Mouse (Mus musculus) stomach, embryonic 14.5 days (tissue): ENCODE data around the gene Lrrc32. TPM values are rescaled to one million over a fixed set of nuclear protein-coding genes. Genes with fewer than 3 reads are reported as not detected.

Experiments
- ATAC-seq: fragments of 200-750 bp; cut with Nextera tagmentation; 2 replicates; pipeline ENCODE4 v1.8.0; 2017; ENCODE audit warnings: low read depth, moderate TSS enrichment; ENCODE audit not compliant: insufficient number of reproducible peaks, insufficient read depth, low FRiP score
- H3K27ac ChIP-seq: fragments of 300-500 bp; sonication (generic); 2 replicates; pipeline ENCODE4 v1.5.1; 2014; ENCODE audit warnings: mild to moderate bottlenecking, low read length, moderate library complexity, mixed read lengths
- H3K27me3 ChIP-seq: fragments of 300-500 bp; sonication (generic); 2 replicates; pipeline ENCODE4 v1.6.1; 2014; ENCODE audit warnings: low read length, control low read depth, mixed read lengths; ENCODE audit not compliant: control insufficient read depth, insufficient read depth
- H3K36me3 ChIP-seq: fragments of 300-500 bp; sonication (generic); 2 replicates; pipeline ENCODE4 v1.6.1; 2014; ENCODE audit warnings: mild to moderate bottlenecking, control low read depth, low read length, moderate library complexity, mixed read lengths; ENCODE audit not compliant: control insufficient read depth, insufficient read depth
- H3K4me1 ChIP-seq: fragments of 300-500 bp; sonication (generic); 2 replicates; pipeline ENCODE4 v1.6.1; 2014; ENCODE audit warnings: low read length, control low read depth, mixed read lengths; ENCODE audit not compliant: control insufficient read depth, insufficient read depth
- H3K4me2 ChIP-seq: fragments of 300-500 bp; sonication (generic); replicated peaks from 2 replicates; pipeline ENCODE4 v1.6.1; 2014; ENCODE audit warnings: low read depth, low read length, control low read depth
- H3K4me3 ChIP-seq: fragments of 300-500 bp; sonication (generic); 2 replicates; pipeline ENCODE4 v1.5.1; 2014; ENCODE audit warnings: low read depth, low read length, control low read depth
- H3K9ac ChIP-seq: fragments of 300-500 bp; sonication (generic); replicated peaks from 2 replicates; pipeline ENCODE4 v1.6.1; 2014; ENCODE audit warnings: low read depth, mild to moderate bottlenecking, control low read depth, low read length, moderate library complexity, mixed read lengths
- H3K9me3 ChIP-seq: fragments of 300-500 bp; sonication (generic); 2 replicates; pipeline ENCODE4 v1.6.1; 2016; ENCODE audit warnings: low read depth, low read length, control low read depth; ENCODE audit not compliant: control insufficient read depth
- WGBS: fragments of 180-500 bp; shearing (Covaris S2); extraction: QIAGEN DNeasy Blood & Tissue Kit; methylation state at CpG from one replicate; pipeline ENCODE4 v1.1.7; 2014; 5-methylcytosine and 5-hydroxymethylcytosine counted together
- polyA plus RNA-seq: library from polyadenylated mRNA; unstranded; fragments of >200 nt; fragmentation: Nextera tagmentation; extraction: Ambion mirVana; gene quantifications from 2 replicates; pipeline ENCODE4 v1.2.1, GENCODE M21; 2014

Gene Lrrc32
- polyA plus RNA-seq, 1 experiment from 2014 or later: 12.4 TPM

DNA sequence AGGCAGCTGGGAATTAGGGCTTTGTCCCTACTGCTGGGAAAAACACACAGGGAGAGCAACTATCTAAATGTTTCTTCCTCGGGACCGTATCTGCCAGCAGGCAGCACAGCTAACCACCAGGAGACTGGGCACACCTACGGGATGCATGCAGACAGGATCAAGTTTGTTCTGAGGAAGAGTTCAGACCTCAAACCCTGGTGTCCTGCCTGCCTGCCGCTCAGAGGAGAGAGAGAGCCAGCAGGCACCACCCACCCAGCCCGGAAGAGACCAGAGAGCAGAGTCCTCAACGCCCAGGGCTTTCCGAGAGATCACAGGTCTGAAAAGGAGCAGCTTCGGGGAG lies 5.8 kb upstream of the Lrrc32 start:
- no peak overlapping the region for H3K4me2 ChIP-seq
- ATAC-seq: no peak
- peaks cover 19% of the 10 kb centered on the region; the same call in 1 of the 2 replicates for H3K4me1 ChIP-seq
- H3K9me3 ChIP-seq: no peaks in the 10 kb centered on the region
- H3K27ac ChIP-seq: peak overlapping the region; percentile 77; the same call in 1 of the 2 replicates
- H3K4me3 ChIP-seq: no peak overlapping the region
- H3K36me3 ChIP-seq: no peaks in the 10 kb centered on the region
- no peaks in the 10 kb centered on the region for H3K27me3 ChIP-seq
- WGBS: 31% methylated on average over 8 of the region's 8 CpGs
- H3K9ac ChIP-seq: no peak overlapping the region

DNA sequence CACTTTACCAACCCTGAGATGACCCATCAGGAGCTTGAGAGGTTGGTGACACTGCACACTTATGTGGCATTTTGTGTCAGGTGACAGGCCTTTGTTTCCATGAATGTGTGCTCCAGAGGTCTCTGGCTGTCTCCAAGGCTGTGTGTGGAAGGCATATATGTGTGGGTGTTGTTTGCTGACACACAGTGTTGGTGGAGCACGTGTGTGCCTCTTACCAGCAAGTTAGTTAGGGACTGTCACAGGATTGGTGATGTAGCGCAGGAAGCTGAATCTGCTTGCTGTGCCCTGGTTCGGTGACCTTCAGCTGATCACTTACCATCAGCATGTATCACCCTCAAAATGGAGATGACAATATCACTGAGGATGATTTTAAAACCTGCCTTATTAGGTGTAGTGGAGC lies 4.2 kb upstream of the Lrrc32 start:
- WGBS: 88% methylated on average over 3 of the region's 3 CpGs
- Histone ChIP-seq H3K4me1 (peaks cover 24% of the 10 kb centered on the region; the same call in 1 of the 2 replicates), H3K27ac (no peak overlapping the region), H3K9ac (no peak overlapping the region), H3K4me2 (no peak overlapping the region), H3K4me3 (no peak overlapping the region), H3K9me3 (no peaks in the 10 kb centered on the region), H3K27me3 (no peaks in the 10 kb centered on the region), H3K36me3 (no peaks in the 10 kb centered on the region)
- ATAC-seq: no peak

DNA sequence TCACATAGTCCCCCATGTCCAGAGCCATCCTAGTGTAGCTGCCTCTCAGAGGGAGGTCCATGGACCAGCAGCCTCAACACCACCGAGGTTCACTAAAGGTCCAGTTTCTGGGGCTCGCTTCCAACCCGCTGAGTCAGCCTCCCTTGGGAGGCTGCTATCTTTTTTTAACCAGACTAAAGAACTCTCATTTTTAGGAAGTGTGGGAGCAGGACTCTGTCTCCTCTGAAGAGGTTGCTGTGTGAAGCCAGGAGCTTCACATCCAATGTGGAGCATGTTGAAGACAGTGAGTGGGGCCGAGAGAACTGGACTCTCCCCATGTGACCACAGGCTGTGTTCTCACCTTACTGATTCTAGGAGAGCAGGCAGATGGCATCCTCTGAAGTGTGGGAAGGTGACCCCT lies 3.6 kb upstream of the Lrrc32 start:
- no peak overlapping the region for H3K4me2 ChIP-seq
- peaks cover 24% of the 10 kb centered on the region; the same call in 1 of the 2 replicates for H3K4me1 ChIP-seq
- H3K9me3 ChIP-seq: no peaks in the 10 kb centered on the region
- no peak overlapping the region for H3K4me3 ChIP-seq
- H3K27me3 ChIP-seq: no peaks in the 10 kb centered on the region
- WGBS: 77% methylated on average over 4 of the region's 4 CpGs
- no peaks in the 10 kb centered on the region for H3K36me3 ChIP-seq
- no peak overlapping the region for H3K27ac ChIP-seq
- no peak for ATAC-seq
- H3K9ac ChIP-seq: no peak overlapping the region

DNA sequence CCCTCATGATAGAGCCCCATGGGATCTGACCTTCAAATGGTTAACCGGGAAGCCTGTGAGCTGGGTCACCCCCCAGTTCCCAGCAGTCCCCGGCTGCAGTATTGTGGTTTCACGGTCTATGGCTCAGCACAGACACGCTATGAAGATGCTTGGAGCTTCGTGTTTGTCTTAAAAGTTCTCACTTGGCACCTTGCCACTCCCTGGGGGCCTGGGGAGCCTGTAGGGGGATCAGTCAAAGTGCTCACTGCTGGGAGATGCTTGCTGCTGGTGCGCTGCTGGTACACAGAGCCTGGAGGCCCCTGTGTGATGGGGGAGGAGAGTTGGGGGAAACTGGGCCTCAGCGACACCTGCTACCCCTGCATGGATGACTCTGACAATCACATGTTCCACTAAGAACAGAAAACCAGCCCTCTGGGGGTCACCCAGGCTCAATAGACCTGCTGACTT lies 2.6 kb upstream of the Lrrc32 start:
- H3K27me3 ChIP-seq: no peaks in the 10 kb centered on the region
- no peak overlapping the region for H3K27ac ChIP-seq
- H3K9me3 ChIP-seq: no peaks in the 10 kb centered on the region
- H3K36me3 ChIP-seq: no peaks in the 10 kb centered on the region
- peaks cover 27% of the 10 kb centered on the region; the same call in 1 of the 2 replicates for H3K4me1 ChIP-seq
- no peak overlapping the region for H3K4me3 ChIP-seq
- H3K9ac ChIP-seq: no peak overlapping the region
- 41% methylated on average over 7 of the region's 7 CpGs for WGBS
- no peak for ATAC-seq
- no peak overlapping the region for H3K4me2 ChIP-seq

DNA sequence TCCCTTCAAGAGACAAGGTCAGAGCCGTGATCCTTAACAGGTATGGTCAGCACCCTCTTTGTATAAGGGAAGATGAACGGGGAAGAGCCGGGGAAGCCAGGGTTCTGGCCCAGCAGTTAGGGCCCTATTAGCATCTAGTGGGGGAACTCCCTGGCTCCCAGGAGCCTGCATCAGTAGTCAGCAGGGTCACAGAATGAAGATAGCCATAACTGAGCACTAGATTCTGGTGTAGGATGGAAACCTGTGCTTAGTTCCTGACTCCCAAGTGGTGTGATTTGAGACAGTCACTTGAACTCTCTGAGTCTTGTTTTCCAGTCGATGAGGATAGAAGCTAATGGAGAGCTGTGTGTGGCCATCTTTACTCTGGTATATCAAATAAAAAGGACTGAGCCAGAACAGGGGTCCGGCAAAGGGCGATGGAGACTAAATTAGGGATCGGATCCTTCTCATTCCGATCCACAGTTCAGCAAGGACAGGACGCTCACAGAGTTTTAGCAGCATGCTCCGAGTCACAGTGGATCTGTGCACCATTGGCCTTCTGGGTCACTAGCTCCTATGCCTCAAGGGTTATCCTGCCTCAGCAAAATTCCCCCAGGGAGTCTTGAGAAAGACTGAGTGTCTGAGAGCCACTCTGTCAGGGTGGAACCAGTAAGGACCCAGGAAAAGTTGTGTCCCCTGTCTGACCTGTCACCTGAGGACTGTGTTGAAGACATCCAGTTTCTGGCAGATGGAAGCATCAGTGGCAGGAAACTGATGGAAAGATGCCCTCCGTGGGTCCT lies 1.7 kb upstream of the Lrrc32 start:
- Histone ChIP-seq H3K27ac (no peak overlapping the region), H3K27me3 (no peaks in the 10 kb centered on the region), H3K4me1 (peaks cover 27% of the 10 kb centered on the region; the same call in 1 of the 2 replicates), H3K4me3 (no peak overlapping the region), H3K9me3 (no peaks in the 10 kb centered on the region), H3K9ac (no peak overlapping the region), H3K4me2 (no peak overlapping the region), H3K36me3 (no peaks in the 10 kb centered on the region)
- WGBS: 87% methylated on average over 11 of the region's 11 CpGs
- ATAC-seq: no peak

DNA sequence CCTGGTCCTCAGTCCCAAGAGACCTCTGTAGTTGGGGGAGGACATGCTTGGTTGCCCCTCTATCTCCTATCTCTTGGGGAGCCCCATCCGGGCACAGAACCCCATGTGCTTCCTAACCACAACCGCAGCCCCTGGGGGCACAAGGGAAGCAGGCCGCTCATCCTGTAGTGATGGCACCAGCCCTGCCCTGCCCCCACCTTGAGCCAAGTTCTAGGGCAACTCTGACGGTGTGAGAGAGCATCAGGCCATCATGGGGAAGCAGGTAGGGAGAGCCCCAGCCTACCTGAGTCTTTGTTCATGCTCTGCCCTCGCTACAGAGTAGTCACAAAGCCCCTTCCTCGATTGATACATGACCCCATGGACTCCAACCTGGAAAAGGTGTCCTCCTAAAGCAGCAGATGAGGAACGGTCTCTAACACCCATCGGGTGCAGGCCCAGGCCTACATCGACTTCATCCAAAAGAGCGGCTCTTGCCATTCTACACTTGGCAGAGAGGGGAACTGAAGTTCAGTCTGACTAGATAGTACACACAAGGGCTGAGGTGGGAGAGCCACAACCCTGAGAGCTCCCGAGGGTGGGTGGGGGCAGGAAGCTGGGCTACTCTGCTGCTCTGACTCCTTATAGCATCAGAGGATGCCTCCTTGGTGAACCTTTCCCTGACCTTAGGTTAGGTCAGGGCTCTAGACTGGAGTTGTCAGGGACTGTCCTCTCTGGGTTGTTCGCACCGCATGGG lies 519 bp upstream of the Lrrc32 start:
- 90% methylated on average over 13 of the region's 13 CpGs for WGBS
- Histone ChIP-seq H3K9ac (no peak overlapping the region), H3K9me3 (no peaks in the 10 kb centered on the region), H3K4me3 (no peak overlapping the region), H3K27ac (no peak overlapping the region), H3K36me3 (no peaks in the 10 kb centered on the region; the same call in 1 of the 2 replicates), H3K4me1 (peaks cover 22% of the 10 kb centered on the region), H3K4me2 (peak overlapping the region; percentile 81; the same call in 1 of the 2 replicates), H3K27me3 (no peaks in the 10 kb centered on the region)
- ATAC-seq: no peak

DNA sequence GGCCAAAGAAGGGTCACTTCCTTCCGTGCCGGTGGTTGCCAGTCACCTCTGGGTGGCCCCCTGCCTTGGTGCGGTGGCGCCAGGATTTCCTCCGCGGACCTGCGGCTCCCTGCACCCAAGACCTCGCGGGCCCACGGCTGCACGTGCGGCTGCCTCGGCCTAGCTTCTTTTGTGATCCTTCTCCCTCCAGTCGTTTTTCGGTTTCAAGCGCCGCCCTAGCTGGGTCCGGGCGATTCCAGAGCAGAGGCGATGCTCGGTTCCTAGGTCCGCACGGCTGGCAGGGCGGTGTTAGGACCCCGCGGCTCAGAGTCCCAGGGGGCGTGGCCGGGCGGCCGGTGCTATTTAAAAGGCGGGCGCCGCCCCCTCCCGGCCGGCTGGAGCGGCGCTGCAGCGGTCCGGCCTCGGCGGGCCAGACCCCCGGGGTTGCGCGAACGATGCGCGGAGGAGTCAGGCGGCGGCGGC lies 571 bp downstream of the Lrrc32 start:
- Histone ChIP-seq H3K9ac (peak overlapping the region; percentile 45; the same call in 1 of the 2 replicates), H3K27ac (0 out of 2 replicates have a peak overlapping the region, but pooled peaks have one; percentile 21), H3K36me3 (no peaks in the 10 kb centered on the region; the same call in 1 of the 2 replicates), H3K4me3 (peak overlapping the region; percentile 39), H3K27me3 (no peaks in the 10 kb centered on the region), H3K4me2 (peak overlapping the region; percentile 81), H3K4me1 (peaks cover 27% of the 10 kb centered on the region), H3K9me3 (no peaks in the 10 kb centered on the region)
- under 1% methylated on average over 48 of the region's 50 CpGs for WGBS
- ATAC-seq: peak; percentile 75

DNA sequence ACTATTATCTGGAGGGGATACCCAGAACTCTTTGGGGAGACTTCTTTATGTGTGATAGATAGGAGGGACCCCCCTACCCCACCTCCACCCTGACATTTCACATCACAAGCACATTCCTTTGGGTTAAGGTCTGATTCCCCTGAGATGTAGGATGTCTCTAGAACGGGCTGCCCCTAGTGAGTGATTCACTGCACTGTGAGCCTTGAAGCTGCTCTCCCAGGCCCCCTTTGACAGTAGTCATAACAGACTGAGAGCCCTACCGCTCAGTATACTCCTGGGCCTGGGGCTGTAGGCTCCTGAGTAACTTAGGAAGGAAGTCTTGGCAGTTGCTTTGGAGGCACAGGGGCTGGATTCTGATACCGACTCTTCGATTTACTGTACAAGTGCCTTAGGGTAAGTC lies 1.2 kb downstream of the Lrrc32 start:
- Histone ChIP-seq H3K4me3 (peak overlapping the region; percentile 39), H3K36me3 (no peaks in the 10 kb centered on the region; the same call in 1 of the 2 replicates), H3K9me3 (no peaks in the 10 kb centered on the region), H3K27me3 (no peaks in the 10 kb centered on the region), H3K9ac (peak overlapping the region; percentile 45; the same call in 1 of the 2 replicates), H3K27ac (no peak overlapping the region; the same call in 1 of the 2 replicates), H3K4me1 (peaks cover 27% of the 10 kb centered on the region), H3K4me2 (peak overlapping the region; percentile 81)
- WGBS: 46% methylated on average over 4 of the region's 4 CpGs
- no peak for ATAC-seq
